Mouse (Mus musculus) ES-Bruce4 (cell line): ENCODE measurements around the gene Psmd1.

Experiments used
- CTCF ChIP-seq: IDR thresholded peaks from one replicate; pipeline ENCODE4 v1.8.1; 2011; ENCODE audit warnings: low read depth, low read length
- POLR2A ChIP-seq: IDR thresholded peaks from one replicate; pipeline ENCODE4 v1.8.1; 2011; ENCODE audit warnings: low read length; ENCODE audit not compliant: insufficient read depth

GRCm38 (mm10) chr1:86056284-86056683 lies 7.9 kb upstream of the Psmd1 start:
- TF ChIP-seq CTCF (no peak), POLR2A (no peak)
